Mouse (Mus musculus) limb, embryonic 13.5 days (tissue): ENCODE results near the gene Galnt16. TPM values are rescaled to one million over a fixed set of nuclear protein-coding genes. Genes with fewer than 3 reads are reported as not detected.

ENCODE experiments used
- ATAC-seq: fragments of 200-750 bp; cut with Nextera tagmentation; 2 replicates; pipeline ENCODE4 v1.8.0; 2017; ENCODE audit warnings: low read depth, moderate number of reproducible peaks, moderate TSS enrichment; ENCODE audit not compliant: low FRiP score
- H3K27ac ChIP-seq: fragments of 300-500 bp; sonication (generic); 2 replicates; pipeline ENCODE4 v1.5.1; 2015; ENCODE audit warnings: inconsistent platforms, mild to moderate bottlenecking, moderate library complexity
- H3K27me3 ChIP-seq: fragments of 300-500 bp; sonication (generic); 2 replicates; pipeline ENCODE4 v1.6.1; 2015; ENCODE audit warnings: mild to moderate bottlenecking, inconsistent platforms
- H3K36me3 ChIP-seq: fragments of 300-500 bp; sonication (generic); 2 replicates; pipeline ENCODE4 v1.6.1; 2015; ENCODE audit warnings: inconsistent platforms, mild to moderate bottlenecking, moderate library complexity
- H3K4me1 ChIP-seq: fragments of 300-500 bp; sonication (generic); 2 replicates; pipeline ENCODE4 v1.6.1; 2015; ENCODE audit warnings: inconsistent platforms
- H3K4me2 ChIP-seq: fragments of 300-500 bp; sonication (generic); replicated peaks from 2 replicates; pipeline ENCODE4 v1.6.1; 2015; ENCODE audit warnings: inconsistent platforms, mild to moderate bottlenecking, moderate library complexity
- H3K4me3 ChIP-seq: fragments of 300-500 bp; sonication (generic); 2 replicates; pipeline ENCODE4 v1.5.1; 2015; ENCODE audit warnings: moderate library complexity, mild to moderate bottlenecking, inconsistent platforms
- H3K9ac ChIP-seq: fragments of 300-500 bp; sonication (generic); 2 replicates; pipeline ENCODE4 v1.6.1; 2015; ENCODE audit warnings: mild to moderate bottlenecking, inconsistent platforms
- H3K9me3 ChIP-seq: fragments of 300-500 bp; sonication (generic); 2 replicates; pipeline ENCODE4 v1.6.1; 2016; ENCODE audit warnings: inconsistent platforms
- WGBS: fragments of 180-500 bp; shearing (Covaris S2); methylation state at CpG from one replicate; pipeline ENCODE4 v1.1.7; 2015; 5-methylcytosine and 5-hydroxymethylcytosine counted together
- polyA plus RNA-seq: library from polyadenylated mRNA; unstranded; fragments of >200 nt; fragmentation: Nextera tagmentation; extraction: Ambion mirVana; gene quantifications from 2 replicates; pipeline ENCODE4 v1.2.1, GENCODE M21; 2015

Gene Galnt16
- polyA plus RNA-seq, 1 experiment from 2014 or later = 17.1 TPM

- Histone ChIP-seq H3K27me3 (no peaks in the 10 kb centered on the region), H3K36me3 (peaks cover 30% of the 10 kb centered on the region), H3K4me1 (peaks cover 37% of the 10 kb centered on the region), H3K27ac (no peak overlapping the region), H3K4me3 (peak overlapping the region; percentile 93; the same call in 1 of the 2 replicates), H3K9ac (peak overlapping the region; percentile 97; the same call in 1 of the 2 replicates), H3K9me3 (no peaks in the 10 kb centered on the region), H3K4me2 (peak overlapping the region; percentile 95)
- WGBS = 95% methylated on average over 3 of the region's 3 CpGs
- no peak for ATAC-seq
Measured at GRCm38 (mm10) chr12:80646377-80646776, 128.3 kb downstream of the Galnt16 start.

GRCm38 (mm10) chr12:80653951-80654658 is 136.0 kb downstream of the Galnt16 start:
- Histone ChIP-seq H3K27ac (no peak overlapping the region), H3K9me3 (no peaks in the 10 kb centered on the region), H3K27me3 (no peaks in the 10 kb centered on the region), H3K4me2 (no peak overlapping the region), H3K4me3 (no peak overlapping the region), H3K4me1 (no peaks in the 10 kb centered on the region), H3K36me3 (peaks cover 14% of the 10 kb centered on the region), H3K9ac (no peak overlapping the region)
- no peak for ATAC-seq
- 86% methylated on average over 7 of the region's 7 CpGs for WGBS

GRCm38 (mm10) chr12:80654659-80655025 is 136.6 kb downstream of the Galnt16 start:
- peaks cover 11% of the 10 kb centered on the region for H3K36me3 ChIP-seq
- no peak overlapping the region for H3K4me3 ChIP-seq
- 92% methylated on average over 3 of the region's 3 CpGs for WGBS
- H3K9ac ChIP-seq = no peak overlapping the region
- ATAC-seq = no peak
- no peak overlapping the region for H3K27ac ChIP-seq
- H3K4me1 ChIP-seq = no peaks in the 10 kb centered on the region
- no peaks in the 10 kb centered on the region for H3K9me3 ChIP-seq
- no peak overlapping the region for H3K4me2 ChIP-seq
- H3K27me3 ChIP-seq = no peaks in the 10 kb centered on the region

GRCm38 (mm10) chr12:80658661-80659060 is 140.6 kb downstream of the Galnt16 start:
- Histone ChIP-seq H3K4me2 (no peak overlapping the region), H3K4me3 (no peak overlapping the region), H3K36me3 (peaks cover 18% of the 10 kb centered on the region), H3K9ac (no peak overlapping the region), H3K27ac (no peak overlapping the region), H3K9me3 (no peaks in the 10 kb centered on the region), H3K4me1 (no peaks in the 10 kb centered on the region), H3K27me3 (no peaks in the 10 kb centered on the region)
- 88% methylated on average over 6 of the region's 6 CpGs for WGBS
- ATAC-seq = no peak

- H3K4me2 ChIP-seq = no peak overlapping the region
- 94% methylated on average over 10 of the region's 10 CpGs for WGBS
- no peak for ATAC-seq
Measured at GRCm38 (mm10) chr12:80662322-80662721, 144.2 kb downstream of the Galnt16 start.

GRCm38 (mm10) chr12:80663935-80664334 is 145.9 kb downstream of the Galnt16 start:
- Histone ChIP-seq H3K27me3 (no peaks in the 10 kb centered on the region), H3K4me1 (no peaks in the 10 kb centered on the region), H3K36me3 (peaks cover 41% of the 10 kb centered on the region), H3K27ac (no peak overlapping the region), H3K4me3 (no peak overlapping the region), H3K9me3 (no peaks in the 10 kb centered on the region), H3K4me2 (no peak overlapping the region), H3K9ac (no peak overlapping the region)
- no peak for ATAC-seq
- 75% methylated on average over 2 of the region's 2 CpGs for WGBS

More at GRCm38 (mm10) chr12:80662322-80662721, 144.2 kb downstream of the Galnt16 start:
- Histone ChIP-seq H3K27me3 (no peaks in the 10 kb centered on the region), H3K4me1 (no peaks in the 10 kb centered on the region), H3K36me3 (peaks cover 31% of the 10 kb centered on the region), H3K9me3 (no peaks in the 10 kb centered on the region), H3K9ac (no peak overlapping the region), H3K27ac (no peak overlapping the region), H3K4me3 (no peak overlapping the region)

GRCm38 (mm10) chr12:80668391-80668790 is 150.3 kb downstream of the Galnt16 start:
- Histone ChIP-seq H3K27me3 (no peaks in the 10 kb centered on the region), H3K4me2 (no peak overlapping the region), H3K9ac (no peak overlapping the region), H3K9me3 (no peaks in the 10 kb centered on the region), H3K4me3 (no peak overlapping the region), H3K36me3 (peaks cover 37% of the 10 kb centered on the region), H3K27ac (no peak overlapping the region), H3K4me1 (no peaks in the 10 kb centered on the region)
- no peak for ATAC-seq
- WGBS = 84% methylated on average over 2 of the region's 2 CpGs

GRCm38 (mm10) chr12:80673170-80673569 is 155.1 kb downstream of the Galnt16 start:
- no peaks in the 10 kb centered on the region for H3K9me3 ChIP-seq
- no peaks in the 10 kb centered on the region for H3K4me1 ChIP-seq
- no peak overlapping the region for H3K4me3 ChIP-seq
- H3K4me2 ChIP-seq = no peak overlapping the region
- H3K9ac ChIP-seq = no peak overlapping the region
- 20% methylated on average over 3 of the region's 3 CpGs for WGBS
- peak; percentile 40; the same call in 1 of the 2 replicates for ATAC-seq
- no peak overlapping the region for H3K27ac ChIP-seq
- H3K36me3 ChIP-seq = peaks cover 51% of the 10 kb centered on the region
- H3K27me3 ChIP-seq = no peaks in the 10 kb centered on the region

Other genes with a start within 250 kb of the Galnt16 start
- gene Dcaf5, start 81.7 kb upstream of the Galnt16 start, polyA plus RNA-seq = 17.3 and 17.4 TPM in 2 replicates
- gene Exd2, start 55.2 kb upstream of the Galnt16 start, polyA plus RNA-seq = 28.6 and 30.5 TPM in 2 replicates
- gene Slc39a9, start 125.6 kb downstream of the Galnt16 start, polyA plus RNA-seq = 21.8 and 26.5 TPM in 2 replicates
- 334 and 368 TPM in 2 replicates for gene Erh, start 126.1 kb downstream of the Galnt16 start, polyA plus RNA-seq
- 0.10 and 0.11 TPM in 2 replicates for gene Plekhd1, start 174.3 kb downstream of the Galnt16 start, polyA plus RNA-seq
- gene Ccdc177, start 242.4 kb downstream of the Galnt16 start, polyA plus RNA-seq = 0.06 and 0.14 TPM in 2 replicates